Mouse (Mus musculus) kidney, embryonic 14.5 days (tissue): ENCODE measurements around the gene Metap1d. TPM values are rescaled to one million over a fixed set of nuclear protein-coding genes. Genes with fewer than 3 reads are reported as not detected.

Experiments used
- ATAC-seq: fragments of 200-750 bp; cut with Nextera tagmentation; 2 replicates; pipeline ENCODE4 v1.8.0; 2017; ENCODE audit warnings: moderate number of reproducible peaks, mild to moderate bottlenecking, moderate TSS enrichment, moderate library complexity; ENCODE audit not compliant: low FRiP score, low TSS enrichment
- H3K27ac ChIP-seq: fragments of 300-500 bp; sonication (generic); 2 replicates; pipeline ENCODE4 v1.5.1; 2014; ENCODE audit warnings: low read depth, mild to moderate bottlenecking, low read length, moderate library complexity, mixed read lengths
- H3K27me3 ChIP-seq: fragments of 300-500 bp; sonication (generic); 2 replicates; pipeline ENCODE4 v1.6.1; 2014; ENCODE audit warnings: mild to moderate bottlenecking, low read length; ENCODE audit not compliant: control insufficient read depth, insufficient read depth
- H3K36me3 ChIP-seq: fragments of 300-500 bp; sonication (generic); 2 replicates; pipeline ENCODE4 v1.6.1; 2014; ENCODE audit warnings: low read length, mixed read lengths; ENCODE audit not compliant: control insufficient read depth, insufficient read depth
- H3K4me1 ChIP-seq: fragments of 300-500 bp; sonication (generic); 2 replicates; pipeline ENCODE4 v1.6.1; 2014; ENCODE audit warnings: low read length, mixed read lengths; ENCODE audit not compliant: control insufficient read depth, insufficient read depth
- H3K4me2 ChIP-seq: fragments of 300-500 bp; sonication (generic); replicated peaks from 2 replicates; pipeline ENCODE4 v1.6.1; 2014; ENCODE audit warnings: low read depth, mild to moderate bottlenecking, low read length
- H3K4me3 ChIP-seq: fragments of 300-500 bp; sonication (generic); 2 replicates; pipeline ENCODE4 v1.5.1; 2014; ENCODE audit warnings: mild to moderate bottlenecking, low read length
- H3K9ac ChIP-seq: fragments of 300-500 bp; sonication (generic); 2 replicates; pipeline ENCODE4 v1.6.1; 2014; ENCODE audit warnings: low read depth, mild to moderate bottlenecking, low read length, moderate library complexity
- H3K9me3 ChIP-seq: fragments of 300-500 bp; sonication (generic); 2 replicates; pipeline ENCODE4 v1.6.1; 2016; ENCODE audit warnings: low read length; ENCODE audit not compliant: control insufficient read depth
- WGBS: fragments of 180-500 bp; shearing (Covaris S2); extraction: QIAGEN DNeasy Blood & Tissue Kit; methylation state at CpG from one replicate; pipeline ENCODE4 v1.1.7; 2014; 5-methylcytosine and 5-hydroxymethylcytosine counted together
- polyA plus RNA-seq: library from polyadenylated mRNA; unstranded; fragments of >200 nt; fragmentation: Nextera tagmentation; extraction: Ambion mirVana; gene quantifications from 2 replicates; pipeline ENCODE4 v1.2.1, GENCODE M21; 2014

Metap1d gene
- polyA plus RNA-seq, 1 experiment from 2014 or later = 44.9 TPM

DNA sequence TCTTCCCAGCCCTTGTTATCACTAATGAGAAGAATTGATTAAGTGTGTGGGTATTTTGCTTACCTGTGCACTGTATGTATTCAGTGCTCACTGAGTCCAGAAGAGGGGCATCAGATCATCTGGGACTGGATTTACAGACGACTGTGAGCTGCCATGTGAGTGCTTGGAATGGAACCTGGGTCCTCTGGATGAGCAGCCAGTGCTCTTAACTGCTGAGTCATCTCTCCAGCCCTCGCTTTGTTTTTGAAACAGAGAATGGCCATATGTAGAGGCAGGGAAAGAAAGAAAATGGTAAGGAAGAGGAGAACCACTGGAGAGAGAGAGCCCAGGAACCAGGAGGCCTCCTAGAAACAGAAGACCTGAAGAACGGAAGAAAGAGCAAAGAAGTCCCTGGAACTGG is 9.5 kb downstream of the Metap1d start:
- H3K27ac ChIP-seq = no peak overlapping the region
- H3K9me3 ChIP-seq = no peaks in the 10 kb centered on the region
- no peak overlapping the region for H3K9ac ChIP-seq
- 77% methylated on average over 3 of the region's 3 CpGs for WGBS
- H3K36me3 ChIP-seq = no peaks in the 10 kb centered on the region
- H3K4me1 ChIP-seq = peaks cover 9% of the 10 kb centered on the region
- no peak overlapping the region for H3K4me3 ChIP-seq
- ATAC-seq = no peak
- H3K4me2 ChIP-seq = no peak overlapping the region
- no peaks in the 10 kb centered on the region for H3K27me3 ChIP-seq

DNA sequence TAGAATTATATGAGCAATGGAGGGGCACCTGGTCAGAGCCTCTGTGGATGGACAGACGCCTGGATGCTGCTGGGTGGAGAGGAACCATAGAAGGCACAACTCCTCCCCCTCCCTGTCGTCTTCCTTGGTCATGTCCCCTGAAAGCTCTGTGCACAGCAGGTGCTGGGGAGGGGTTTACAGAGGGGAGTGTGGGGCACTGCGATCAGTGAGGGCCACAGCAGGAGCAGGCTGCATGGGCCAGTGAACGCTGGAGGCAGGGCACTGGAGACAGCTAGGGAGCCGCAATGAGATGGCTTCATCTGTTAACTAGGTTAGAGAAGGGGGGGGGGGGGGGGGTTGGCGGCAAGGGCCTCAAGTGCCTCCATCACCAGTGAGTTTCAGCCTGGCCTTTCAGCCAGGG is 13.0 kb downstream of the Metap1d start:
- Histone ChIP-seq H3K9ac (no peak overlapping the region), H3K4me2 (no peak overlapping the region), H3K9me3 (no peaks in the 10 kb centered on the region), H3K36me3 (no peaks in the 10 kb centered on the region), H3K27me3 (no peaks in the 10 kb centered on the region), H3K27ac (no peak overlapping the region), H3K4me3 (no peak overlapping the region), H3K4me1 (peaks cover 9% of the 10 kb centered on the region)
- ATAC-seq = peak; percentile 72; the same call in 1 of the 2 replicates
- WGBS = 16% methylated on average over 5 of the region's 6 CpGs

DNA sequence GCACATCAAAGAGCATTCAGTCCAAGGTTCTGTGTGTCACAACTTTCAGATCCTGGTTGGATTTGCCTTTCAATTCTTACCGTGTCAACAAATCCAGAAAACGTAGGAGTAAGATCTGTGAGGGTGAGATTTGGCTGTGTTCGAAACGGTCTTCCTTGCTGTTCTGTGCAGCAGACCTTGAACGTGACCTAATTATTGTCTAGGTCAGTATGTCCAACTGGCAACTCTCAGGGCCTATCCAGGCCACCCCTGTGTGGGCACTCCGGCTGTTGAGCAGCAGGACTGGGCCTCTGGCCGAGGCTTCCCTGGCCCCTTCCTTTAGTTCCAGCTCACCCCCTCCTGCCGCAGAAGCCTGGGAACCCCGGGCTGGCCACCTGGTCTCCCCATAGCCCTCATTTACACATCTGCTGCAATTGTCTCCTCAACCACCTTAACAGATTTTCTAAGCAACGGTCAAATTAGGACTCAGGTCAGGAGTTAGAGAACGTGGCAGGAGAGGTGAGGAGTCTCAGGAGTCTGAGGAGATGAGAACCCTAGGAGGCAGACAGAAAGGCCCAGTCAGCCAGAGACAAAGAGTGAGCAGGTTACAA is 13.9 kb downstream of the Metap1d start:
- Histone ChIP-seq H3K27me3 (no peaks in the 10 kb centered on the region), H3K36me3 (no peaks in the 10 kb centered on the region), H3K9me3 (no peaks in the 10 kb centered on the region), H3K4me1 (peaks cover 9% of the 10 kb centered on the region), H3K9ac (no peak overlapping the region), H3K4me2 (no peak overlapping the region), H3K4me3 (no peak overlapping the region), H3K27ac (no peak overlapping the region)
- WGBS = 40% methylated on average over 11 of the region's 11 CpGs
- no peak for ATAC-seq

DNA sequence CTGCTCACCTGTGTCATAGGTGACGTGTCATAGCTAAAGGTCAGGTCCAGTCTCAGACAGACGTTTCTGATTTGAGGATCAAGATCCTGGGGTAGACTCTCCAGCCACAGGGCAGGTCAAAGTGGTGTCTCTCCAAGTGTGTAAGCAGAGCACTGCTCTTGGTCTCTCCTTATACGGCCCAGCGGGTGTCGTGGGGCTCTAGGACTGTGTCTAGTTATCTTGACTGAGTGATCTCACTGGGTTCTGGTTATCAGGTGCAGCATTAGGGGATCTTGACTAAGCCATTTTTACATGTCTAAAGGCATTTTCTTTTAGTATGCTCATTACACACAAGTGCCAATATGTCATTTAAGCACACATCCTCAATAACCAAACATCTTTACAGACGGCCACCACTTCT is 18.0 kb downstream of the Metap1d start:
- WGBS = 89% methylated on average over 6 of the region's 6 CpGs
- no peaks in the 10 kb centered on the region for H3K27me3 ChIP-seq
- peaks cover 9% of the 10 kb centered on the region for H3K4me1 ChIP-seq
- no peak overlapping the region for H3K9ac ChIP-seq
- H3K4me2 ChIP-seq = no peak overlapping the region
- no peaks in the 10 kb centered on the region for H3K36me3 ChIP-seq
- H3K9me3 ChIP-seq = no peaks in the 10 kb centered on the region
- ATAC-seq = no peak
- no peak overlapping the region for H3K27ac ChIP-seq
- no peak overlapping the region for H3K4me3 ChIP-seq

DNA sequence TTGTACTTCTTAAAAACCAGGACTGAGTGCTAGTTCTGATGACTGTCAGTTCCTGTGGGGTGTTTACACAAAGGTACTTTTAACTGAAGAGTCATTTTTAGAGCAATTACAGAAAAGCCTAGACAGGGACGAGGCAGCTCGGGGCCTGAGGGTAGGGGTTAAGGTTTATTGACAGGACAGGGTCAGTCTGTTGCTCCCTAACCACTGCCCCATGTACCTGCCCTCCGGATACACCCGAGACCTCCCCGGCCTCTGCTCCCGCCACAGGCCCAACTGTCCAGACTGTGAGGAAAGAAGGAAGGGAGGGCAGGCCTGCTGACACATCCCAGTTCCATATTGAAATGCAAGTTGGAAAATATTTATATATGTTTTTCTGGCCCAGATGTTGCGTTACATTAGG is 20.8 kb downstream of the Metap1d start:
- Histone ChIP-seq H3K4me2 (no peak overlapping the region), H3K27me3 (no peaks in the 10 kb centered on the region), H3K9me3 (0 out of 2 replicates have a peak, but pooled peaks cover 4% of the 10 kb centered on the region), H3K4me1 (no peaks in the 10 kb centered on the region), H3K9ac (no peak overlapping the region), H3K4me3 (no peak overlapping the region), H3K36me3 (no peaks in the 10 kb centered on the region), H3K27ac (no peak overlapping the region)
- 33% methylated on average over 7 of the region's 7 CpGs for WGBS
- no peak for ATAC-seq

DNA sequence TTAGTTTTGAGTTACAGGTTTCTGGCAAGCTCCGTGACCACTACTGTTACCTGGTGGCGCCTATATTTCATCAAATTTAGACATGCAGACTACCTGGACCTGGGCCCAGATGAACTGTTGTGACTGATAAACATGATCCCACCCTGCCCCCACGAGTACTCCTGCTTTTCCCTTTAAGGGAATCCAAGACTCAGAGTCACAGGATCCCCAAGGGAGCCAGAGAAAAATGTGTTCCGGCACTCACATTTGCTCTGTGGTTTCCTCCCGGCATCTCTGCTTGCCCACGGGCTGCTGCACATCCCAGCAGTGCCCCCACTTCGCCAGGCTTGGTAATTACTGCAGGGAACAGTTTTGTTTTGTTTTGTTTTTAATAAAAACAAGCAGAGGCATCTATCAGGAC is 21.3 kb downstream of the Metap1d start:
- Histone ChIP-seq H3K27me3 (no peaks in the 10 kb centered on the region), H3K4me2 (no peak overlapping the region), H3K9me3 (0 out of 2 replicates have a peak, but pooled peaks cover 4% of the 10 kb centered on the region), H3K36me3 (no peaks in the 10 kb centered on the region), H3K27ac (no peak overlapping the region), H3K4me1 (no peaks in the 10 kb centered on the region), H3K9ac (no peak overlapping the region), H3K4me3 (no peak overlapping the region)
- 24% methylated on average over 7 of the region's 7 CpGs for WGBS
- ATAC-seq = no peak

DNA sequence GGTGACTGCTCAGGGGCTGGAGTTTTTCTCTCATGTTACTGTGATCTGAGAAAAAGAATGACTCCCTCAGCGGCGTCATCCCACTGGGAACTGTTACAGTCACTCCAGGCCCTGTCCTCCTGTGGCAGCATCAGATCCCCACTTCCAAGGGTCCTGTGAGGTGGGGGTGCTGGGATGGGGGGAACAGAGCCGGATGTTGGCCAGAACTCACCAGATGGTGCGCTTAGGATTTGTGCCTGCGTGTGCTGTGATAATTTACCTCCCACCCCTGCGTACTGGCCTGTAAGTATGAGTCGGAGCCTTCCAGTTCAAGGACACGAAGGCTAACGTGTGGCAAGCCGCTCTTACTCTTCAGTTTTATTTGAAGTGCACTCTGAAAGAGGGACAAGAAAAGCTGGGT is 22.2 kb downstream of the Metap1d start:
- Histone ChIP-seq H3K4me3 (no peak overlapping the region), H3K36me3 (no peaks in the 10 kb centered on the region), H3K4me2 (no peak overlapping the region), H3K4me1 (no peaks in the 10 kb centered on the region), H3K9me3 (0 out of 2 replicates have a peak, but pooled peaks cover 4% of the 10 kb centered on the region), H3K27me3 (no peaks in the 10 kb centered on the region), H3K9ac (no peak overlapping the region), H3K27ac (no peak overlapping the region)
- 66% methylated on average over 10 of the region's 10 CpGs for WGBS
- ATAC-seq = no peak

DNA sequence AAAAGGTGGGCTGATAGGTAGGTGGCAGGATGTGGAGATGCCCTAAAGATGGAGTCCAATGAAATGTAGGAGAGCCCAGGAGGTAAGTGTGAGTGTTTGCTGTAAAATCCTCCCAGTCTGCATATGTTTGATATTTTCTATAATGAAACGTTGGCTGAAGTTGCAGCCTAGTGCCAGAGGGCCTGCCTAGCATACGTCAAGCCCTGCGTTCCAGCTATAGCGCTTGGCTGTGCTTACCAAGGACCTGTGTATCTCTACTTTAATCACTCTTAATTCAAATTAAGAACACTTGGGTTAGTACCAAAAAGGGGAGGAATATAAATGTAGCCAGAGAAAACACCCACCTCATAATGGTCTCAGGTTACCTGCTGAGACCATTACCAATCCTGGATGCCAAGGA is 22.7 kb downstream of the Metap1d start:
- Histone ChIP-seq H3K36me3 (no peaks in the 10 kb centered on the region), H3K4me2 (no peak overlapping the region), H3K9me3 (0 out of 2 replicates have a peak, but pooled peaks cover 4% of the 10 kb centered on the region), H3K27ac (no peak overlapping the region), H3K4me1 (no peaks in the 10 kb centered on the region), H3K27me3 (no peaks in the 10 kb centered on the region), H3K4me3 (no peak overlapping the region), H3K9ac (no peak overlapping the region)
- 92% methylated on average over 4 of the region's 4 CpGs for WGBS
- no peak for ATAC-seq

DNA sequence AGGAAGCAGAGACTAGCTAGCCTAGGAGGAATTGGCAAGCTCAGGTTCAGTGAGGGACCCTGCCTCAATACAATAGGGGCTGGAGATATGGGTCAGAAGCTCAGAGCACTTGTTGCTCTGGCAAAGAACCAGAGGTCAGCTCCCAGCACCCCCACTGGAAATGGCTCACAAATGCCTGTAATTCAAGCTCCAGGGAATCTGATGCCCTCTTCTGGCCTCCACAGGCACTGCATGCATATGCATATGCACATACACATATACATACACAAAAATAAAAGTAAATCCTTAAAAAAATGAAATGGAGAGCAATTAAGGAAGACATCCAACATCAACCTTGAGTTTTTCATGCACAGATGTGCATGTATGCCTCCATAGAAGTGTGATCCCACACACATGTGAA is 24.7 kb downstream of the Metap1d start:
- Histone ChIP-seq H3K36me3 (no peaks in the 10 kb centered on the region), H3K27me3 (no peaks in the 10 kb centered on the region), H3K9ac (no peak overlapping the region), H3K4me1 (no peaks in the 10 kb centered on the region), H3K4me2 (no peak overlapping the region), H3K27ac (no peak overlapping the region), H3K4me3 (no peak overlapping the region), H3K9me3 (0 out of 2 replicates have a peak, but pooled peaks cover 4% of the 10 kb centered on the region)
- ATAC-seq = no peak
